Mouse (Mus musculus) inflammation-experienced regulatory T-cells (primary cell): ENCODE measurements around the gene 2610021A01Rik. TPM values are rescaled to one million over a fixed set of nuclear protein-coding genes. Genes with fewer than 3 reads are reported as not detected.

ENCODE experiments used
- polyA plus RNA-seq, 2 experiments: library from polyadenylated mRNA; unstranded; fragments of 100-300 nt; shearing (Covaris generic); gene quantifications; one replicate each; pipeline ENCODE4 v1.2.1; 2017

Gene 2610021A01Rik
- 10 to 100 TPM; 16.0 to 25.0 TPM for polyA plus RNA-seq

DNA sequence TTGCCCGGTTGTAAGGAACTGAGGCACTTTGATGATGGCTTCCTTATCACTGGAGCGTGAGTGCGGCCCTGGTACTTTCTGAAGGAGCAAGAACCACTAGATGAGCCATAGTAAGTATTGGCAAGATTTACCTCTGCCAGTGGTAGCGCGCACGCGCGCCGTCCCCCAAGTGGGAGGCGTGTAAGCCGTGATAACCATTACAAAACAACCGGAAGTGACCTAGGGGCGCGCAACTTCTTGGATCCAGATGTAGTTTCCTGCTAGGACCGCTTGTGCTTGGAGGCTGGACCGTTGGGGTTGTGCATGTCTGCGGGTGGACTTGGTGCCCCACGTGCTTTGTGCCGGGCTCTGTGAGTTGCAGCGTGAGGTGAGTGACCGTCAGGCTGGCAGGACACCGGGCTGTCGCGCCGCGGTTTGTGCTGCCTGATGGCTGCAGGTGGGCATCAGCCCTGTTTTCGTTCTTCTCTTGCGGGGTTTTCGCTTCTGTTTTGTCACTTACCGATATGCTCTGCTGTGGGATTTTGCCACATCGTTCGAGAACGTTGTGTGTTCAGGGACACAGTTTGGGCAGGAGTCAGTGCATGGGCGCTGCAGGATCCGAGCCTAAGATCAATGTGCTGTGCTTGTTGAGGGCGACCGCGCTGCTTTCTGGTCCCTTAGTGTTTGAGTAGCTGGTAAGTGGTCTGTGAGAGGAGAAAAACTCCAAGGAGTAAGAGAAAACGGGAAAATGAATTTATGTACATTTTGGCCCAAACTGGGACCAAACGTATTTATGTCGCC is at the start of gene 2610021A01Rik:
2610021A01Rik (plus strand) TSS at position 197 of the 780 bp plus-strand sequence.

GRCm38 (mm10) chr7:41573562-41573961 is 25.5 kb upstream of the 2610021A01Rik start, which contains the start of gene Gm6871:
TSS of gene Gm6871 (minus strand) at chr7:41573662.

GRCm38 (mm10) chr7:41632409-41633220 is 33.6 kb downstream of the 2610021A01Rik start, which contains the start of gene Zfp788:
TSS of gene Zfp788 (plus strand) at chr7:41633203.

Other genes starting within 250 kb of the 2610021A01Rik start
- gene AI987944, start 205.9 kb upstream of the 2610021A01Rik start, polyA plus RNA-seq, result 10 to 100 TPM; 34.8 to 35.4 TPM
- under 1 TPM; 0.04 to 0.21 TPM for gene Vmn2r57, start 150.5 kb upstream of the 2610021A01Rik start, polyA plus RNA-seq
- under 1 TPM in 1 of 2 experiments, not detected in 1; 0.10 TPM for gene Gm20449, start 99.8 kb upstream of the 2610021A01Rik start, polyA plus RNA-seq
- gene AW146154, start 99.3 kb upstream of the 2610021A01Rik start, polyA plus RNA-seq, result 10 to 100 TPM; 11.0 to 16.2 TPM
- gene Gm6871, start 25.6 kb upstream of the 2610021A01Rik start, polyA plus RNA-seq, result under 1 TPM in 1 of 2 experiments, not detected in 1; 0.13 TPM
- 10 to 100 TPM; 12.4 to 13.3 TPM for gene Zfp788, start 34.0 kb downstream of the 2610021A01Rik start, polyA plus RNA-seq